Mouse (Mus musculus): ENCODE results near the gene Bbc3. TPM values are rescaled to one million over a fixed set of nuclear protein-coding genes. Genes with fewer than 3 reads are reported as not detected.

The Bbc3 gene
- 10 to 100 TPM; 29.1 to 34.7 TPM for polyA plus RNA-seq (2017; shearing (Covaris generic))

DNA sequence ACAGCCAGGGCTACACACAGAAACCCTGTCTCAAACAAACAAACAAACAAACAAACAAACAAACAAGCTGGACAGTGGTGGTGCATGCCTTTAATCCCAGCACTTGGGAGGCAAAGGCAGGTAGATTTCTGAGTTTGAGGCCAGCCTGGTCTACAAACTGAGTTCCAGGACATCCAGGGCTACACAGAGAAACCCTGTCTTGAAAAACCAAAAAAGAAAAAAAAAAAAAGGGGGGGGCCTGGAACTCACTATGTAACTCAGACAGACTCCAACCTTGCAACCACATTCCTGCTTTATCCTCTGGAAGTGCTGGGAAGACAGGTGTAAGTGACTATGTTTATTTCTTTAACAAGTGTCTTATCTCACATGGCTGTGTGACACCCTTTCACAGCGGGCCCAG, at the start of gene Bbc3:
Bbc3 (plus strand) TSS at position 301 of the 400 bp plus-strand sequence.

DNA sequence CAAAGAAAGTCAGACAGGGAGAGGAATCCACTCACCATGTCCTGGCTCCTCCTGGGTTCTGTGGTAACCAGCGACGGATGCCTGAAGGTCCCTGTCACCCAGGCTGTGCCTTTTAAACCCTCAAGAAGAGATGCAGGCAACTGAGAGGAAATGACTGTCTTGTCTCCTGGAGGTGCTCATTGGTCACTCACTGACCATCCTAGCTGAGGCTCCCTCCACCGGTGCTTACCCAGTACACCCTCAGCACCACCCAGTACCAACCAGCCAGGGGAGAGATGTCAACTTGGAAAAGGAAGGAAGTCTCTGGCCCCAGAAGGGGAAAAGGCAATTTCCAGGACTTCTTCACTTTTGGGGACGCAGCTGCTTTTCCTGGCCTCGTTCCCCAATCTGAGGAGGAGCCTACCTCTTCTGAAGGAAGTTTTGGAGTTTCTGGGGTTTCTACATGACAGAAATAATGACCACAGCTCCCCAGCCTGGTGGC, 49.0 kb upstream of the Bbc3 start, which contains the start of gene C5ar1:
C5ar1 (minus strand) TSS at position 431 of the 481 bp plus-strand sequence.

GRCm38 (mm10) chr7:16273081-16273765, 35.0 kb upstream of the Bbc3 start, which contains the start of gene Inafm1:
Gene Inafm1 (minus strand): TSS chr7:16273617.

DNA sequence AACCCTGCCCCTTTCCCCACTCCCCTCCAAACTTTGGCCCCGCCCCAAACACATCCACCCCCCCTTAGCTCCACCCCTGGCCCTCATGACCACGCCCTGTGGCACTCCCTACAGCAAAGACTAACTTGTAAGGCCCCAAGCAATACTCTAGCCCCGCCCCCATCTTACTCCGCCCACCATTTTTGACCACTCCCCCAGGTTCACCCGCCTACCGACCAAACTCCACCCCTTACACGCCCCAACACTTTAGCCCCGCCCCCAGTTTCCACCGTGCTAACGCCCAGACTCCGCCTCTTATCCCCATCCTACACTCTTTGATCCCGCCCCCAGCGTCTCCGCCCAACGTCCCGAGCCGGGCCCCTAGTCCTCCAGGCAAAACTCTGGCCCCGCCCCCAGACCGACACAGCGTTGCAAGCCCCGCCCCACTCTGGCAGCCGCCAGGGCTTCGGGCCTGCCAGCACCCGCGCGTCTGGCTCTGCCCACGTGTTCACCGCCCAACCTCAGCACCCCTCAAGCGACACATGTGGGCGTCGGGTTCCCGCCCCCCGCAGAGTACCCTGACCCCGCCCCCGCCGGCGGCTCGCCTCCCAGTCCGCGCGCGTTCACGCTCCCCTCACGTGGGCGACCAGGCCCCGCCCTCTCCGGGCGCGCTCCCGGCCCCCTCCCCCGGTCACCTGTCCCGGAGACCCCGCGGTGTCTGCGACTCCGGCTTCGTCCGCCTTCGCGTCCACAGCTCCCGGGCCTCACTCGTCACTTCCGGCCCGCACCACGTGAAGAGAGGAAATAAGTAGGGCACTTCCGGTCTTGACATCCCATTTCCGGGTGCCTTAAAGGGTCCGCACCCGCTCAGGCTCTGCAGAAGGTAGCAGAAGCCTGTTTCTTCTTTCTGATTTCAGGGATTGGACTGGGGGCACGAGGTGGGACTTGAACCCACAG, 21.9 kb upstream of the Bbc3 start, which contains the start of gene Ccdc9:
Ccdc9 (minus strand) TSS at position 770 of the 936 bp plus-strand sequence.

Other genes with a start within 250 kb of the Bbc3 start
- gene Zfp541, start 246.6 kb upstream of the Bbc3 start, polyA plus RNA-seq (2017; shearing (Covaris generic)): under 1 TPM; 0.07 to 0.28 TPM
- gene Napa, start 209.9 kb upstream of the Bbc3 start, polyA plus RNA-seq (2017; shearing (Covaris generic)): 100 to 1,000 TPM; 196 to 249 TPM
- 10 to 100 TPM; 23.7 to 47.3 TPM for gene Kptn, start 188.5 kb upstream of the Bbc3 start, polyA plus RNA-seq (2017; shearing (Covaris generic))
- gene Slc8a2, start 178.6 kb upstream of the Bbc3 start, polyA plus RNA-seq (2017; shearing (Covaris generic)): under 1 TPM in 1 of 2 experiments, not detected in 1; 0.07 TPM
- 10 to 100 TPM; 80.6 to 82.7 TPM for gene Meis3, start 133.3 kb upstream of the Bbc3 start, polyA plus RNA-seq (2017; shearing (Covaris generic))
- 10 to 100 TPM; 31.8 to 34.5 TPM for gene Dhx34, start 86.4 kb upstream of the Bbc3 start, polyA plus RNA-seq (2017; shearing (Covaris generic))
- under 1 TPM; 0.06 to 0.49 TPM for gene C5ar2, start 64.2 kb upstream of the Bbc3 start, polyA plus RNA-seq (2017; shearing (Covaris generic))
- not detected for gene C5ar1, start 48.9 kb upstream of the Bbc3 start, polyA plus RNA-seq (2017; shearing (Covaris generic))
- gene Inafm1, start 34.8 kb upstream of the Bbc3 start, polyA plus RNA-seq (2017; shearing (Covaris generic)): 1 to 10 TPM; 4.9 to 6.0 TPM
- 10 to 100 TPM; 57.1 to 66.6 TPM for gene Ccdc9, start 21.6 kb upstream of the Bbc3 start, polyA plus RNA-seq (2017; shearing (Covaris generic))
- 100 to 1,000 TPM; 120 to 131 TPM for gene Sae1, start 79.4 kb downstream of the Bbc3 start, polyA plus RNA-seq (2017; shearing (Covaris generic))
- 10 to 100 TPM; 23.2 to 34.3 TPM for gene Zc3h4, start 92.5 kb downstream of the Bbc3 start, polyA plus RNA-seq (2017; shearing (Covaris generic))
- 100 to 1,000 TPM; 110 to 116 TPM for gene Tmem160, start 144.4 kb downstream of the Bbc3 start, polyA plus RNA-seq (2017; shearing (Covaris generic))
- 1 to 10 TPM in 1 of 2 experiments, under 1 TPM in 1; 0.43 to 2.5 TPM for gene Npas1, start 169.3 kb downstream of the Bbc3 start, polyA plus RNA-seq (2017; shearing (Covaris generic))

All from inflammation-experienced regulatory T-cells (primary cell).